Mouse (Mus musculus) splenic B cell, adult 2 months (primary cell): ENCODE results near the gene Mesd.

Source experiments
- DNase-seq: peaks from one replicate; pipeline ENCODE4 v3.0.0-alpha.2; 2011; ENCODE audit warnings: low read depth, low spot score
- H3K27me3 ChIP-seq: 2 replicates; pipeline ENCODE4 v1.6.1; 2012; ENCODE audit warnings: mild to moderate bottlenecking, low read length, moderate library complexity, mixed read lengths; ENCODE audit not compliant: control insufficient read depth, poor library complexity, insufficient read depth, severe bottlenecking
- H3K36me3 ChIP-seq: 2 replicates; pipeline ENCODE4 v1.6.1; 2012; ENCODE audit warnings: mild to moderate bottlenecking, low read length, moderate library complexity, mixed read lengths; ENCODE audit not compliant: control insufficient read depth, poor library complexity, insufficient read depth, severe bottlenecking

The Mesd gene

GRCm38 (mm10) chr7:83884021-83884658 is at the start of gene Mesd, which contains the start of gene Tlnrd1:
Gene Mesd, plus strand, starts transcription at chr7:83884466.
Gene Tlnrd1, minus strand, starts transcription at chr7:83884305.
- no peaks in the 10 kb centered on the region for H3K27me3 ChIP-seq
- H3K36me3 ChIP-seq, result no peaks in the 10 kb centered on the region
- peak; percentile 91 for DNase-seq

- DNase-seq, result no peak
- Histone ChIP-seq H3K36me3 (no peaks in the 10 kb centered on the region), H3K27me3 (no peaks in the 10 kb centered on the region; the same call in 1 of the 2 replicates)
Observed at GRCm38 (mm10) chr7:83838525-83839224, 45.6 kb upstream of the Mesd start.

- H3K36me3 ChIP-seq, result no peaks in the 10 kb centered on the region
- no peaks in the 10 kb centered on the region; the same call in 1 of the 2 replicates for H3K27me3 ChIP-seq
- DNase-seq, result no peak
Observed at GRCm38 (mm10) chr7:83840076-83840475, 44.2 kb upstream of the Mesd start.

GRCm38 (mm10) chr7:83842486-83843259 is 41.6 kb upstream of the Mesd start:
- H3K27me3 ChIP-seq, result no peaks in the 10 kb centered on the region; the same call in 1 of the 2 replicates
- no peaks in the 10 kb centered on the region for H3K36me3 ChIP-seq
- DNase-seq, result no peak

- no peaks in the 10 kb centered on the region for H3K27me3 ChIP-seq
- no peak for DNase-seq
- no peaks in the 10 kb centered on the region for H3K36me3 ChIP-seq
Observed at GRCm38 (mm10) chr7:83844807-83845206, 39.5 kb upstream of the Mesd start.

- Histone ChIP-seq H3K27me3 (no peaks in the 10 kb centered on the region), H3K36me3 (no peaks in the 10 kb centered on the region)
- DNase-seq, result no peak
Observed at GRCm38 (mm10) chr7:83847187-83848075, 36.8 kb upstream of the Mesd start.

GRCm38 (mm10) chr7:83851569-83852380 is 32.5 kb upstream of the Mesd start:
- DNase-seq, result no peak
- Histone ChIP-seq H3K36me3 (no peaks in the 10 kb centered on the region), H3K27me3 (no peaks in the 10 kb centered on the region)

- DNase-seq, result peak; percentile 43
- no peaks in the 10 kb centered on the region for H3K27me3 ChIP-seq
Observed at GRCm38 (mm10) chr7:83852381-83853380, 31.6 kb upstream of the Mesd start.

GRCm38 (mm10) chr7:83855203-83855602 is 29.1 kb upstream of the Mesd start:
- DNase-seq, result no peak

More at GRCm38 (mm10) chr7:83852381-83853380, 31.6 kb upstream of the Mesd start:
- no peaks in the 10 kb centered on the region for H3K36me3 ChIP-seq

GRCm38 (mm10) chr7:83856353-83857207 is 27.7 kb upstream of the Mesd start:
- Histone ChIP-seq H3K36me3 (no peaks in the 10 kb centered on the region), H3K27me3 (no peaks in the 10 kb centered on the region)
- no peak for DNase-seq

More at GRCm38 (mm10) chr7:83855203-83855602, 29.1 kb upstream of the Mesd start:
- H3K27me3 ChIP-seq, result no peaks in the 10 kb centered on the region
- no peaks in the 10 kb centered on the region for H3K36me3 ChIP-seq

- H3K27me3 ChIP-seq, result no peaks in the 10 kb centered on the region
- DNase-seq, result no peak
- H3K36me3 ChIP-seq, result no peaks in the 10 kb centered on the region
Observed at GRCm38 (mm10) chr7:83857208-83857488, 27.1 kb upstream of the Mesd start.

GRCm38 (mm10) chr7:83857921-83858320 is 26.3 kb upstream of the Mesd start:
- peak; percentile 12 for DNase-seq
- H3K27me3 ChIP-seq, result no peaks in the 10 kb centered on the region

More at GRCm38 (mm10) chr7:83857921-83858320, 26.3 kb upstream of the Mesd start:
- no peaks in the 10 kb centered on the region for H3K36me3 ChIP-seq
